Mouse (Mus musculus): ENCODE measurements around the gene Fam71f2.
A peak's percentile ranks its signal among the peaks of the same experiment; 100 is the strongest.

Gene Fam71f2

DNA sequence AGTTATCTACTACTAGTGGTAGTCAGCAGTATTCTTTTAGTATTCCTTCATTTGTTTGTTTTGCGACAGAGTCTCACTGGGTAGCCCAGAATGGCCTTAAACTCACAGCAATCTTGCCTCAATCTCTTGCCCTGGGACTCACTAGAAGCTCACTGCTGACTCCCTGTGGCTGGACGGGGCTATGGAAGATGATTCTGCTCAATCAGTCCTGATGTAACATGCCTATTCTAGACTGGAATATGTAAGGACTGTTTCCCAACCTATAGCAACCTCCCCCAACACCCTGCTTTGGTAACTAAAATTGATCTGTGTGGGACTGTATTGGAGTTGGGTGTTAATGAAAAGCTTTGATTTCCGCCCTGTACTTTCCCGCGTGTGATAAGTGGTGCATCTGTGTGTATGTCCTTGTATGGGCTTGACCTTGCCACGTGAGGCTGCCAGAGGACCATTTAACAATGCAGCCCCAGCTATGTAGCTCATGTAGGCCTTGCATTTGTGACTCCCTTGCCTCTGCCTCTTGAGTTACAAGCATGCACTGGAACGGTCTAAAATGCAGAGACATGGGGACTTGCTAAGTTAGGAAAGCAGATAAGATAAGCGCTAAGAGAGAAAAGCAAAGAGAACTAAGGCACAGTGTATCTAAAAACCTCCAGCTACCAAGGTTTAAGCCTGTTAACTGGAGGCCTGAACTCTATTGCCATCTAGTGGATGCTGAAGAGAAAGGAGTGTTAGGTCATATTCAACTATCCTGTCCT is 703 bp upstream of the Fam71f2 start:
- DNase-seq = peak; percentile 75

DNA sequence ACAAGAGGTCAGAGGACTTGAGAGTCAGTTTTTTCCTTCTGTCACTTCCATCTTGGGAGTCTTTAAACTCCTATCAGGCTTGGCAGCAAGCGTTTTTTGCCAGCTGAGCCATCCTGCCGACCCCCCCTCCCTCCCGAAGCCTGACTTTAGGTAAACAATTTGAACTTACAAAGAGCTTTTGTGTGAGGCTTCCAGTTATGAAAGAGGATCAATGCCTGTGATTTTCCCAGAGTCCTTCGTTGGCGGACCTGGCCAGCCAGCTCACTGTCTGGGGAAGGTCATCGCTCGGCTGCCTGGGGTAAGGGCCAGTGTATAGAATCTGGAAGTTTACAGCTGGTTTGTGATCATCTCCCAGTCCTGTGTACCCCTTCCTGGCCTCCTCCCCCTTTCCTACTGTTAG is 1.3 kb downstream of the Fam71f2 start:
- DNase-seq = no peak

DNA sequence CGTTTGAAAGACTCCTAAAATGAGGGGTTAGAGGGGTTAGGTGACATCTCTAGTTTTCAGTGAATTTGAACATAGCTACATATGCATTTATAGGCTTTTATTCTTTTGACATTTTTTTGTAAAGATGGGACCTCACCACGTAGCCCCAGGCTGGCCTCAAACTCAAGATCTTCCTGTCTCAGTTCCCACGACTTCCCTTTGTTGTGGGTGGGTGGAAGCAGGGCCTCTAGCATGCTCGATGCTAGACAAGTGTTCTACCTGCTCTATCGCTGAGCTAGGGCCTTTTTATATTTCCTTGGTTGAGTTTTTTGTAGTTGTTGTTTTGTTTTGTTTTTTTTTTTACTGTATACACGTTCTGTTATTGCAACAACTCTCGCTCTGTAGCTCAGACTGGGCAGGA is 7.5 kb downstream of the Fam71f2 start:
- DNase-seq = no peak

DNA sequence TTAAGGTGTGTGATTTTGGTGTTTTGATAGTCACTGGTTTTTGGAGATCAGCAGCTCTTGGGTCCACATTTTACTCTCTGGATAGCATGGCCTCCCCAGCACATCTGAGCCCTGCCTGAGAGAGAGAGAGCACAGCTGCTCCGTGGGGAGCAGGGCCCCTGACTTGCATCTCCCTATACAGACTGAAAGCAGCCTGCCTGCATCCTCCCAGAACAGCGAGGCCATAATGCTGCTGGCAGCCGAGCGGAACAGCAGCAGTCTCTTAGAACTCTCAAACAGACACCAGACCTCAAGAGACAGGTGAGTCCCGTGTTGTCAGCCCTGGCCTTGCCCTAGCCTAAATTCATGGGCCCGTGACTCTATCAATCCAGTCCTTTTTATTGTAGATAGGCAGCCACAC is 8.1 kb downstream of the Fam71f2 start:
- DNase-seq = no peak

DNA sequence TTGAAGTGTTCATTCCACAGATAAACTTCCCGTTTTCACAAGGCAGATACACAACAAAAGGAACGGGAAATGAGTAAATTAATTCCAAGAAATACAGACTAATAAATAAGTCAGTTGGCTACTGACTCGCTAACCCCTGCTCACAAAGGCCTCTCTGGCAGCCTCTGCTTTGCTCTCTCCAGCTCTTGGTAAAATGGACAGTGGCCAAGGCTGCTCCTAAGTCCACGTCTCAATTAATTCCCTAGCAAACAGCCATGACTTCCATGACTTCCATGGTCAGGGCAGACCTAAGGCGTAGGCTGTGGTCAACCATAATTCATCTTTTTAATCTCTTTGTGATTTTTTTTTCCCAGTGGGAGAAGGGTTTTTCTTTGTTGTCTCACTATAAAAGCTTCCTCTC is 8.6 kb downstream of the Fam71f2 start:
- no peak for DNase-seq

DNA sequence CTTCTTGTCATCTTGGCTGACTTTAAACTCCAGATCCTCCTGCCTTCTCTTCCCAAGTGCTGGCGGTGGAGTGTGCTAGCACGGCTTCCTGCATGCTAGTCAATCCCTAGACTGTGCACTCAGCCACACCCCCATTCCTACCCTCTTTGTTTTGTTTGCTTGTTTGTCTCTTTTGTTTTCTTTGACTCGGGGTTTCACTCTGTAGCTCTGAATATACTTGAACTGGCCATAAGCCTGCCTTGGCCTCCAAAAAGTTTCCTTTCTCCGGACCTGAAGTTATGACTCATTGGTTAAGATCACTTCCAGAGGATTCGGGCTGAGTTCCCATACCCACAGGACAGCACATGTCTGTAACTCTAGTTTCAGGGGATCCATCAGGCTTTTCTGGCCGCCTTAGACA is 9.3 kb downstream of the Fam71f2 start:
- DNase-seq = no peak

DNA sequence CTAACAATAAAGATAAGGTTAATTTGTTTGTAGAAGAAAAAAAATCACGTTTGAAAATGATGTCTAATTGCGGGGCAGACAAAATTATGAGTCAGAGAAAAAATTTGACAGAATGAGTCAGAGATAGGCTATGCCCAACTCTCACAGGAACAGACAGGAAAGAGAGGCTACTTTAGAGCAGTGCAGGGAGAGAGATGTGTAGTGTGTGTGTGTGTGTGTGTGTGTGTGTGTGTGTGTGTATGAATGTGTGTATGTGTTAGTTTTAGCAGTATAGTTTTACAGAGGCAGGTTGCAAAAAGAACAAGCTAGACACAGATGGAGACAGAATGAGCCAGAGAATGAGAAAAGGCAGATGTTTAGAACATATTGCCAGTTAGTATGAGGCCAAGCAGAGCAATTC is 19.7 kb downstream of the Fam71f2 start:
- no peak for DNase-seq

DNA sequence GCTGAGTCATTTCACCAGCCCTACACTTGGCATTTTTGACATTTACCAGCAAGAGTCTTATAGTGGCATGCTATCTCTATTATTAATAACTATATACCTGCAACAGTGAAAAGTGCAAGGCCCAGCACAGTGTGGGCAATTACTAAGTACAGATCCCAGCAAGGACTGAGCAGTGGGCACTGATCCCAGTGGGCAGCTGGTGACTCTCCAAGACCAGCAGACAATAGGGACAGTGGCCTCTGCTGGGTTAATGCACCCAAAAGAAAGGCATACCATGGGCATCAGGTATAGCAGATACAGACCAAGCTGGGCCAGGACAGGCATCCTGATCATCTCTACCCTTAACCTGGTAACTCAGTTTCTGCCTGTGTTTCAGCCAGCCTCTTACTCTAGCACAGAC is 23.9 kb downstream of the Fam71f2 start:
- DNase-seq = no peak

DNA sequence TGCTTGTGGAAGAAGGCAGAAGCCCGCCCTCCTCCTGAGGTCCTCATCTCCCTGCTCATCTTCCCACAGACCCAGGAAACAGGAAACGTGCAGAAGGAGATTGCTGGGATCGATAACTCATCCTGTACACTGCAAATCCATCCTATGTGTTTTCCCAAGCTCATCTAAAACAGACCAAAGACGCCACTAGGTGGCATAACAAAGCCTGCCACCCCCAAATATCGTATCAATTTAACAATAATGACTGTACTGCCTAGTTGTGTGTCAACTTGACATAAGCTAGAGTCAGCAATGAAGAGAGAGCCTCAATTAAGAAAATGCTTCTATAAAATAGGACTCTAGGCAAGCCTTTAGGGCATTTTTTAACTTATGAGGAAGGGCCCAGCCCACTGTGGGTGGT is 24.3 kb downstream of the Fam71f2 start:
- DNase-seq = peak; percentile 22

DNA sequence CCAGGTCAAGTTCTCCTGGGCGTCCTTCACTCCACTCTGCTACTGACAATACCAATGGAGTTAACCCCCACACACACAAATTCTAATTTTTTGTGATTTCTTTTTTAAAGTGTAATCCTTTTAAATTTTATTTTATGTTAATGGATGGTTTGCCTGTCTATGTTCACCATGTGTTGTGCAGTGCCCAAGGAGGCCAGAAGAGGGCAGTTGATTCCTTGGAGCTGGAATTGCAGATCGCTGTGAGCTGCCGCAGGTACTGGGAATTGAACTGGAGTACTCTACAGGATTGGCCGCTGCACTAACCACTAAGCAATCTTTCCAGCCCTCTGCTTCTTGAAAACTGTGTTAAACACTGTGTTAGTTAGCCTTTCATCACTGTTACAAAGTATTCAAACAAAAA is 26.1 kb downstream of the Fam71f2 start:
- no peak for DNase-seq

DNA sequence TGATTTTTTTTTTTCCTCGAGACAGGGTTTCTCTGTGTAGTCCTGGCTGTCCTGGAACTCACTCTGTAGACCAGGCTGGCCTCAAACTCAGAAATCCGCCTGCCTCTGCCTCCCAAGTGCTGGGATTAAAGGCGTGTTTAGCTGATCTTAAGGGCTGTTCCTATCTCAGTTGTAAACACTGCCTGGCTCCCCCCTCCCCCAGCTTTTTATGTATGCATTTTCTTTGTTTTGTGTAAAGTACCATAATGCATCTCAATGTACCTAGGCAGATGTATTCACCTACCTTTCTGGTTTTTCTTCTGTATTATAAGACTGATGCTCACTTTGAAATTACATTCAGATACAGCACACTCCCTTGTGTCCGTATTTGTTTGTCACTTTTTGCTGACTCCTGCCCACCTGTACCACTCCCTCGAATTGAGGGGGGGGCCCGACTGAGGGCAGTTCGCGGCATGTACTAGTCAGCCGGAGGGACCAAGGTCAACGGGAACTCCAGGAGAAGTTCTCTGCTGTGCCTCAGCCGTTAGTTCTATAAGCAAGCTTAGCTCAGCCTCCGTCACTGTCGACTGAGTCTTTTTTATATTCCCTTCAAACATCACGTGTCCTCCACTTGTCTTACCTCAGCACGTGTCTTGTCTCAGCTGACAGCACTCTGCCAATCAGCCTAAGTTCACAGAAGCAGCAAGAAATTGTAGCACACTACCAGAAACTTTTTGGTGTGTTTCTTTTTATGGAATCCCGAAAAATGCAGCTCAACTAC is 29.6 kb downstream of the Fam71f2 start:
- no peak for DNase-seq

DNA sequence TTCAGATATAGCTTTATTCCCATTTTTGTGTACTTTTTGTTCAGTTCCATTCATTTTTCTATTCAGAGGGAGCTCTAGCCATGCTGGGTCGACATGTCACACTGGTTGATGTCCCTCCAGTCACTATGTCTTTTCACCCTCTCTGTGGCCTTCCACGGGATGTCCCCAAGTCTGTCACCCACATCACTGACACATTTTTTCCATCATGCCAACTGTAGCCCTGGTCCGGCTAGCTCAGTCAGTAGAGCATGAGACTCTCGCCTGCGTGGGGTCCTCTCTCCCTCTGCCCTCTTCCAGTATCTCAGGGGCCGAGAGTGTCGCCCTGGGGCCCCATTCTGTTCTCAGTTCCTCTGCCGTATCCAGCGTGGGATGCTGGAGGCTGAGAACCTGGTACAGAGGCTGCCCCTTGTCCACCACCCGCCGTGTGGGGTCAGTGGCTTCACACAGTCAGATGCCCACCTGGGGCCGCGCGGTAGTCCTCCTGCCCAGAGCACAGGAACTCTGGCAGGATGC is 34.4 kb downstream of the Fam71f2 start:
- DNase-seq = no peak

DNA sequence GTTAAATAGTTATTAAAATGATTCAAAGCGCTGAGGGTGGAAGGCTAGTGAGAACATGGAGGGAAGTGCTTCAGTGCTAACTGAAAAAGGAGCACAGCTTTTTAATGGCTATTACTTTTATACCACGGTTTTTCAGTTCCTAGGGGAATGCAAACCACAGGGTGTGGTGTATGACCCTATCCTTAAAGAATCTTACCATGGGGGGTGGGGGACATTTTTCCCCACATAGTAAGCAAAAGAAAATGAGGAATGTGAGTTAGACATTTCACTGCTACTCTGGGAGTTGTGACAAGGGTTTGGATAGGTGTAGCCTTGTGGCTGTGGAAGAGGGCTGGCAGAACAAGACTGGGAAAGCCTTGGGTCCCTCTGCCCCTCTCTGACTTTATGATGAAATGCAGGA is 37.9 kb downstream of the Fam71f2 start:
- DNase-seq = no peak

DNA sequence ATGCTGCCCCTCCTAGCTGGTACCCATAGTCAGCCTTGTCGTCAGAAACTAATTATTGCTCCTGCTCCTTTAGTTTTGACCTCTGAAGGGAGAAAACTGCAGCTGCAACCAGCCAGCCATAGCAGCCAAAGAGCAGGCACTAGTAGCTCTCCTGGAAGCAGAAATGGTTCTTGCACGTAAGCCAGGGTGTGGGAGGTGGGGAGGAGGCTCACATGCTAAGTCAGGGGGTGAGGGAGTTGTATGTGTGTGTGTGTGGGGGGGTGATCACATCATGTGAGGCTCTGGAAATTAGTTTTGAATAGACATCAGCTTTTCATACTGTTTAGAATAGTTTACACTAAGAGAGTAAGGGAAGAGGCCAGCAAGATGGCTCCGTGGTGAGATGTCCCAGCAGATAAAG is 38.5 kb downstream of the Fam71f2 start:
- no peak for DNase-seq

DNA sequence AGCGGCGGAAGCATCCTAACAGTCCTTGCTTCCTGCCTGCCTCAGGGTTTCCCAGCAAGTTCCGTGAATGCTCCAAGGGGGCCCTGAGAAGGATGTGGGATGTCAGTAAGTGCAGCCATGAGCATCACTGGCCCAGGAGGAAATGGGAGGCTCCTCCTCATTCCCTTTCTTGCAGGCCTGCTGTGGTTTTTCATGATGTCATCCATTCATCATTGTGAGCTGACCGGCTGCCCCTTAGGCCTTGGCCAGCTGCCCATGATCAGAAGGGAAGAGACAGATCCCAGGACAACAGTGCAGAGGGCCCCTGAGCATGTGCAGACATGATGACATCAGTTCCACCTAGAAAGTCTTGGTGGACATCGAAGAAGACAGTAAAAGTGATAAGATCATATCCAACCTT is 39.5 kb downstream of the Fam71f2 start, which contains the start of gene Fam71f1:
Fam71f1 (plus strand) TSS at position 262 of the 400 bp plus-strand sequence.
- DNase-seq = peak; percentile 27

DNA sequence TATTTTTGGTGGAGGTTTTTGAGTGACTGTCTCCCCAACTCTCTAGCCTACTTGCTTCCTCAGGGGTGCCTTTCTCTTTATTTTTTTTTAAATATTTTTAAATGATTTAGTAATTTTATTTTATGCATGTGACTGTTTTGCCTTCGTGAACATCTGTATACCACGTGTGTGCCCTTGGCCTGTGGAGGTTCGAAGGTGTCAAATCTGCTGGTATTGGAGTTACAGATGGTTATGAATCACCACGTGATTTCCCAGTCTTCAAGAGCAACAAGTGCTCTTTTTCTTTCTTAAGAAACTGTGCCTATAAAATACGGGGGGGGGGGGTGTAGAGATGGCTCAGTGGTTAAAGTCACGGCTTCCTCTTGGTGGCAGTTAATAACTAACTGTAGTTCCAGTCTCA is 42.2 kb downstream of the Fam71f2 start:
- no peak for DNase-seq

DNA sequence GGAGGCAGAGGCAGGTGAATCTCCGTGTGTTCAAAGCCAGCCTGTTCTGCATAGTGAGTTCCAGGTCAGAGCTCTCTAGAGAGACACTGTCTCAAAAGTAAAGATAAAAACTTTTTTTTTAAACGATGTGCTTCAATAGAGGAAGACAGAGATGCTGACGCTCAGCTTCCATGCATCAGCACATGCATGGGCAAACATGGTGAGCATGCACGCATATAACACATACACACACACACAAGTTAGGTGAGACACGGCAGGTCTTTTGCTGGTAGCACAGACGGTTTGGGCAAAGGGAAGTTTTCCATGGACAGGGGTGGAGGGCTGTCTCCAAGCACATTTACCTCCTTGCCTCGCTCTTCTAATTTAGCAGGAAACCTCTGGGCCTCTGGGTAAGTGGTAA is 42.8 kb downstream of the Fam71f2 start:
- DNase-seq = no peak

DNA sequence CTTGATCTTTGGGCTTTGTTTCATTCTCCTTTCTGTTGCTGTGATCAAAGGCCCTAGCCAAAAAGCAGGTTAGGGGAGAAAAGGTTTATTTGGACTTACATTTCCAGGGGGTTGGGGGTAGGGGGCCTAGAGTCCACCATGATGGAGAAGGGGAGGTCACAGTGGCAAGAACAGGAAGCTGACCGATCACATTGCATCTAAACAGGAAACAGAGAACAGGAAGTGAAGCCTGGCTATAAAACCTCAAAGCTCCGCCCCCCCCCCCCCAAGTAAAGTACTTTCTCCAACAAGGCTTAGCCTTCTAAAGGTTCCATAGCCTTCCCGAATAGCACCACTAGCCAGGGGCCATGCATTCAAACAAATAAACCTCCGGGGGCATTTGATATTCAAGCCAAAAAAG is 43.3 kb downstream of the Fam71f2 start:
- DNase-seq = no peak

DNA sequence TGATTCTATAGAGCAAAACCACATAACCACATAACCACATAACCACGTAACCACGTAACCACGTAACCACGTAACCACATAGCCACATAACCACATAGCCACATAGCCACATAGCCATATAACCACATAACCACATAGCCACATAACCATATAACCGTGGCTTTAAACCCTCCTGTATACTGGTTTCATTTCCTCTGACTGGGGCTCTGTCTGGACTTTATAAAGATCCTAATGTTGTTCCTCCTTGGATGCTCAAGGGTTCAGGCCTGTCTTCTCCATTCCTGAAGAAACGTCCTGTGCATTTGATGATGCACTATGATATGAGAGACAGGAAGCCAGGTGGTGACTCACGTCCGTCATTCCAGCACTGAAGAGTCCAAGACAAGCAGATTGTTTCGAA is 47.6 kb downstream of the Fam71f2 start:
- DNase-seq = no peak

DNA sequence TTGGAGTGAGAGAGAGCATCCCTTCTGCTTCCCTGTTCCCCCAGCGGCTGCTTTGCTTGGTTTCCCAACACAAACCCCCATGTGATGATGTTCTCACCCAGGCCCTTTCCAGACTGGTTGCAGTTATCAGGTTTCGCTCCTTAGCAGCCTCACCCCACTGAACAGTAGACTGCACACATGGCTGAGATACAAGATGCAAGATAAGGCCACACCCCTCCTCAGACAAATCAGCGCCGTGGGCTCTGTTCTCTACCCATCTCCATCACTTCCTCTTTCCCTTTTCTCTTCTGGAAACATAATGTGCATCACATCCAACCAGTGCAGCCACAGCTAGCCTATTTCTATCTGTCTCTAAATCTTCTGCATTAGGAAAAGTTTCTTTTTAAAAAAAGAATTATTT is 50.1 kb downstream of the Fam71f2 start:
- DNase-seq = no peak
